Mouse (Mus musculus) bone marrow, adult 2 months (tissue): ENCODE data around the gene Foxr1.
"Not testable (repeated sequence)": the region's sequence is repeated elsewhere in the genome, so short reads cannot be mapped to it uniquely, and the experiment has no call there.

Experiments used
- CTCF ChIP-seq: fragments of 200-500 bp; IDR thresholded peaks from 2 replicates; pipeline ENCODE4 v1.5.1; 2011; ENCODE audit warnings: low read length, control low read depth; ENCODE audit not compliant: control insufficient read depth, insufficient read depth
- POLR2A ChIP-seq: fragments of 200-500 bp; IDR thresholded peaks from 2 replicates; pipeline ENCODE4 v1.6.1; 2011; ENCODE audit warnings: low read depth, mild to moderate bottlenecking, control low read depth, low read length, borderline replicate concordance; ENCODE audit not compliant: control insufficient read depth

DNA sequence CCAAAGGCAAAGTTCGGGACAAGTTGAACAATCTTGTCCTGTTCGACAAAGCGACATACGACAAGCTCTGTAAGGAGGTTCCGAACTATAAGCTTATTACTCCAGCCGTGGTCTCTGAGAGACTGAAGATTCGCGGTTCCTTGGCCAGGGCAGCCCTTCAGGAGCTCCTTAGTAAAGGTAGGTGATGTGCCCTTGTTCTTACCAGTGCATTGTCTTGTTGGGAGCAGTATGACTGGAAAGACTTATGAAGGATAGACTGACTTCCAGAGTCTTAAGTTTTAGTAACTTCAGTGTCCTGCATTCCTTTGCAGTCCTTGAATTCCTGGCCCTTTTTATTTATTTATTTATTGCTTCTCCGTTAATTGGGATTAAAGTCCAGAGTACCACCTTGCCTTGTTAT, 32.2 kb downstream of the Foxr1 start:
- not testable (repeated sequence) for TF ChIP-seq CTCF, POLR2A
